Mouse (Mus musculus): ENCODE measurements at regions not wholly inside any gene's neighbourhood (a gene's known extent, or its start where the extent isn't known, plus 50 kb on each side); places are given as distances from the start of the nearest gene placed in this dataset.

- TF ChIP-seq CTCF (conservative IDR thresholded peaks at IDR 0.05 in 1 of 2, IDR thresholded peaks at IDR 0.05 in 1 of 2; ENCODE audit: low read depth in 2 of 2, low read length in 2 of 2) (no peak), ZC3H11A (IDR thresholded peaks at IDR 0.05; ENCODE audit: low read depth, low read length) (no peak), EP300 (IDR thresholded peaks at IDR 0.05; ENCODE audit: low read length) (no peak), MEF2A (IDR thresholded peaks at IDR 0.05; ENCODE audit: borderline replicate concordance, low read depth, low read length) (no peak), TCF12 (IDR thresholded peaks at IDR 0.05; ENCODE audit: low read depth, low read length) (no peak), HCFC1 (IDR thresholded peaks at IDR 0.05; ENCODE audit: low read depth, low read length) (no peak)
These were observed 410.3 kb downstream of the Rwdd3 start for GRCm38 (mm10) chr3:120761223-120761622.
